Mouse (Mus musculus): ENCODE measurements around the gene Kirrel3.

- TF ChIP-seq CTCF (IDR thresholded peaks at IDR 0.05; ENCODE audit: low read depth) (no peak), EP300 (IDR thresholded peaks at IDR 0.05; ENCODE audit: low read depth) (no peak)
Measured at GRCm38 (mm10) chr9:34956512-34956911, 470.8 kb downstream of the Kirrel3 start.
